Mouse (Mus musculus) heart, postnatal 14 days (tissue): ENCODE measurements around the gene BC080695. TPM values are rescaled to one million over a fixed set of nuclear protein-coding genes. Genes with fewer than 3 reads are reported as not detected.
"Not testable (repeated sequence)": the region's sequence is repeated elsewhere in the genome, so short reads cannot be mapped to it uniquely, and the experiment has no call there.

Source experiments
- DNase-seq, 2 experiments: peaks; one replicate each; pipeline ENCODE4 v3.0.0; 2021 to 2022
- intact Hi-C: fragments of 180-260 bp; cut with DNase I; formaldehyde crosslinking; loops from one replicate; pipeline ENCODE4 v1.15.1; 2025
- long read RNA-seq, 2 experiments: library from polyadenylated mRNA; stranded (forward); transcript quantifications; one replicate each; pipeline ENCODE4 v2.0.0; 2021
- total RNA-seq, 2 experiments: library from RNA; stranded (reverse); gene quantifications; 2 replicates each; pipeline ENCODE4 v1.2.3; 2021

BC080695 gene
- not detected for total RNA-seq
- long read RNA-seq, experiment 1 = 0 reads
- long read RNA-seq, experiment 2 = 0 reads

DNA sequence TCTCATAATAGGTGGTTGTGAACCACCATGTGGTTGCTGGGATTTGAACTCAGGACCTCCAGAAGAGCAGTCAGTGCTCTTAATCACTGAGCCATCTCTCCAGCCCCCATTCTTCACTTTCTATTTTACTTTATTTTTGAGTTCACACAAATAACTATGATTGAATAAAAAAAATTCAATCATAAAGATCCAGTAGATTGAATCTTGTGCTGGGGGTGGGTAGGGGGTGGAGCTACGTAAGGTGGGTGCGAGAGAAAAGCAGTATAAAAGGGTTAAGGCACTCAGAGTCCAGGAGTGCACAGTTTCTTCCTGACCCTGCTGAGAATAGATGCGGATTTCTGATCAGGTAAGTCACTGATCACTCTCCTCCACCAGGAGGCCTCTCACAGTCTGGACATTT is at the start of gene BC080695, which contains the start of gene Gm13057:
Gene BC080695 (plus strand): TSS at position 301 of the 400 bp plus-strand sequence.
Gene Gm13057 (plus strand): TSS at position 310 of the 400 bp plus-strand sequence.
- DNase-seq, intact Hi-C loops: not testable (repeated sequence)

DNA sequence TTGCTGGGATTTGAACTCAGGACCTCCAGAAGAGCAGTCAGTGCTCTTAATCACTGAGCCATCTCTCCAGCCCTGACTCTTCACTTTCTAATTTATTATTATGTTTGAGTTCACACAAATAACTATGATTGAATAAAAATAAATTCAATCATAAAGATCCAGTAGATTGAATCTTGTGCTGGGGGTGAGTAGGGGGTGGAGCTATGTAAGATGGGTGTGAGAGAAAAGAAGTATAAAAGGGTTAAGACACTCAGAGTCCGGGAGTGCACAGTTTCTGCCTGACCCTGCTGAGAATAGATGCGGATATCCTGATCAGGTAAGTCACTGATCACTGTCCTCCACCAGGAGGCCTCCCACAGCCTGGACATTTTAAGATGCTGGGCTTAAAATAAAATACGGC is 40.5 kb upstream of the BC080695 start, which contains the start of gene Gm13043:
Gene Gm13043 (plus strand): TSS at position 301 of the 400 bp plus-strand sequence.
- no peak for DNase-seq
- intact Hi-C loops = no loop called here

DNA sequence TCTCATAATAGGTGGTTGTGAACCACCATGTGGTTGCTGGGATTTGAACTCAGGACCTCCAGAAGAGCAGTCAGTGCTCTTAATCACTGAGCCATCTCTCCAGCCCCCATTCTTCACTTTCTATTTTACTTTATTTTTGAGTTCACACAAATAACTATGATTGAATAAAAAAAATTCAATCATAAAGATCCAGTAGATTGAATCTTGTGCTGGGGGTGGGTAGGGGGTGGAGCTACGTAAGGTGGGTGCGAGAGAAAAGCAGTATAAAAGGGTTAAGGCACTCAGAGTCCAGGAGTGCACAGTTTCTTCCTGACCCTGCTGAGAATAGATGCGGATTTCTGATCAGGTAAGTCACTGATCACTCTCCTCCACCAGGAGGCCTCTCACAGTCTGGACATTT is 15.8 kb upstream of the BC080695 start, which contains the start of gene Gm13040:
Gene Gm13040 (plus strand): TSS at position 301 of the 400 bp plus-strand sequence.
- DNase-seq, intact Hi-C loops: not testable (repeated sequence)

DNA sequence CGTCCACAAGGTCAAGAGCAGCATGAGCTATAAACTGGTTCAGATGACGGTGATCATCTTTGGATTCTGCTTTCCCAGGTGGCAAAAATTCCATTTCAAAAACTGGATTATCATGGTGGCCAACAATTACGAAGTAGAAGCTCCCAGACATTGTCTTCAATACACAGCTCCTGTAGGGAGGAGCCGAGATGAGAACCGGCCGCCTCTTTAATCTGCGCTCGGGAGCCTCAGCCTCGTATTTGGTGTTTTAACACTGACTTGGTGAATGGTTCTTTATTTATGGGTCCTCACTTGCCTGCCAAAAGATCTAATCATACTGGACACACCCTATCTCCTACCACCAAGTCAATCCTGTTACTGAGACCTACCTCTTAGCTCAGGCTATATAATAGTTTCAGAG is 60.4 kb downstream of the BC080695 start:
- not testable (repeated sequence) for DNase-seq

DNA sequence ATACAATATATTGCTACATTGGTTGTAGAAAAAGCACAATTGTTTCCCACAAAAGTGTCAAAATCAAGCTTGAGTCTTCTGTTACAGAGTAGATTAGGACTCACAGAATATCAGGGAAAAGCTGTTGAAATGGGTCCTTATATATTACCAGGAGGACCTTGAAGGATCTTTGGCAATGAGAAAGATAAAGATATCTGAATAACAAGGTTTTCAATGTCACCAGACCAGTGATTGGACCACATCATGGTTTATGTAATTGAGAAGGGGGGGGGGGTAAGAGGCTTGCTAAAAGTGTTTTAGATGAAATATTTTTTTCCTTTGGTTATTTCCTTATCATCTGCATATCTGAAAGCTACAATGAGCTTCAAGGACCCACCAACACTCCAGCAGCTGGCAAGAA is 63.2 kb downstream of the BC080695 start, which contains the start of gene Gm13083:
Gene Gm13083 (plus strand): TSS at position 301 of the 400 bp plus-strand sequence.
- intact Hi-C loops = loop anchor here (5.0 kb wide), 1 partner anchor 278 kb away; no protein-coding TSS in a partner anchor

More for the DNA sequence above, 60.4 kb downstream of the BC080695 start:
- intact Hi-C loops = not testable (repeated sequence)

DNA sequence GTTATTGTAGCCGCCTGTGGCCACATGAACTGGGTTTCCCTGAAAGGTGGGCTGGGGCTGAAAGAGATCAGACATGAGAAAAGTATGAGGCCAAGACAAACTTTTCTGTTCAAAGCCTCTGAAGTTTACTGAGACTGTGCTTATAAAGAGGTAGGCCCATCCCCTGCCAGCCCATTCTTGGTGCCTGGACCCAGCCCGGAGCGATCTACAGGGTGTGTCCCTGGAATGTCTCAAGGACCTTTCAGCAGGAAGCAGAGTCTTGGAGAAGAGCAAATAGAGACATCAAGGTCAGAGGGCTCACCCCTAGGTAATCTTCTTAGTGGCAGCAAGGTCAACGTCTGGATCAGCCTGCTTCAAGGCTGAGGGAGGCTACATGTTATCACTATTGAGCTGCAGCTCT is 66.6 kb downstream of the BC080695 start:
- intact Hi-C loops = loop anchor here (5.0 kb wide), 1 partner anchor 274 kb away; no protein-coding TSS in a partner anchor
- DNase-seq = not testable (repeated sequence)

More for the DNA sequence above, 63.2 kb downstream of the BC080695 start, which contains the start of gene Gm13083:
- not testable (repeated sequence) for DNase-seq

Other genes starting within 250 kb of the BC080695 start
- gene Lrrc38, start 201.9 kb upstream of the BC080695 start, total RNA-seq = under 1 TPM; 0.12 to 0.24 TPM
- gene Pramel1, start 157.3 kb upstream of the BC080695 start, total RNA-seq = not detected
- 10 to 100 TPM in 1 of 2 experiments, 1 to 10 TPM in 1; 9.6 to 10.6 TPM for gene Pramef8, start 139.3 kb upstream of the BC080695 start, total RNA-seq
- not detected for gene Oog4, start 101.4 kb upstream of the BC080695 start, total RNA-seq
- not detected for gene Gm13043, start 40.4 kb upstream of the BC080695 start, total RNA-seq
- gene Gm13040, start 15.7 kb upstream of the BC080695 start, total RNA-seq = not detected
- not detected for gene Gm13057, start within 50 bp of the BC080695 start, total RNA-seq
- gene Gm13083, start 63.3 kb downstream of the BC080695 start, total RNA-seq = not detected
- not detected for gene Gm13088, start 105.5 kb downstream of the BC080695 start, total RNA-seq
- not detected for gene Gm13089, start 151.0 kb downstream of the BC080695 start, total RNA-seq
- gene Gm13078, start 167.8 kb downstream of the BC080695 start, total RNA-seq = not detected
- not detected for gene Gm13023, start 237.7 kb downstream of the BC080695 start, total RNA-seq